Mouse (Mus musculus) neural tube, embryonic 10.5 days (tissue): ENCODE measurements around the gene Jade3.
"Not testable (repeated sequence)": the region's sequence is repeated elsewhere in the genome, so short reads cannot be mapped to it uniquely, and the experiment has no call there.

Experiments used
- DNase-seq: peaks from one replicate; pipeline ENCODE4 v3.0.0-alpha.2; 2017; ENCODE audit warnings: low spot score; ENCODE audit errors: extremely low spot score

Gene Jade3

GRCm38 (mm10) chrX:20425140-20425838 is at the start of gene Jade3:
TSS of gene Jade3 (plus strand) at chrX:20425688.
- peak; percentile 71 for DNase-seq

GRCm38 (mm10) chrX:20379347-20380014 is 46.0 kb upstream of the Jade3 start:
- no peak for DNase-seq

GRCm38 (mm10) chrX:20382260-20382659 is 43.2 kb upstream of the Jade3 start:
- no peak for DNase-seq

- DNase-seq: no peak
Observed at GRCm38 (mm10) chrX:20387006-20387405, 38.5 kb upstream of the Jade3 start.

GRCm38 (mm10) chrX:20391964-20392363 is 33.5 kb upstream of the Jade3 start:
- not testable (repeated sequence) for DNase-seq

- DNase-seq: no peak
Observed at GRCm38 (mm10) chrX:20392942-20393341, 32.5 kb upstream of the Jade3 start.

- DNase-seq: no peak
Observed at GRCm38 (mm10) chrX:20404068-20404467, 21.4 kb upstream of the Jade3 start.

- no peak for DNase-seq
Observed at GRCm38 (mm10) chrX:20406909-20407308, 18.6 kb upstream of the Jade3 start.

GRCm38 (mm10) chrX:20407676-20408075 is 17.8 kb upstream of the Jade3 start:
- DNase-seq: no peak

- DNase-seq: no peak
Observed at GRCm38 (mm10) chrX:20411382-20411781, 14.1 kb upstream of the Jade3 start.

- DNase-seq: no peak
Observed at GRCm38 (mm10) chrX:20412221-20412620, 13.3 kb upstream of the Jade3 start.

- DNase-seq: no peak
Observed at GRCm38 (mm10) chrX:20414885-20415622, 10.4 kb upstream of the Jade3 start.

- no peak for DNase-seq
Observed at GRCm38 (mm10) chrX:20418461-20418860, 7.0 kb upstream of the Jade3 start.

- DNase-seq: no peak
Observed at GRCm38 (mm10) chrX:20419536-20419935, 6.0 kb upstream of the Jade3 start.

GRCm38 (mm10) chrX:20425839-20426449 is 456 bp downstream of the Jade3 start:
- DNase-seq: peak; percentile 49

- no peak for DNase-seq
Observed at GRCm38 (mm10) chrX:20483213-20483612, 57.7 kb downstream of the Jade3 start.

GRCm38 (mm10) chrX:20497682-20498081 is 72.2 kb downstream of the Jade3 start:
- DNase-seq: no peak

- DNase-seq: no peak
Observed at GRCm38 (mm10) chrX:20520290-20520939, 94.9 kb downstream of the Jade3 start.

GRCm38 (mm10) chrX:20521578-20521977 is 96.1 kb downstream of the Jade3 start:
- no peak for DNase-seq

- DNase-seq: no peak
Observed at GRCm38 (mm10) chrX:20532621-20533020, 107.1 kb downstream of the Jade3 start.

GRCm38 (mm10) chrX:20543867-20544266 is 118.4 kb downstream of the Jade3 start:
- DNase-seq: no peak
